Mouse (Mus musculus): ENCODE results near the gene Ddah1.

GRCm38 (mm10) chr3:145729531-145729930, 28.9 kb upstream of the Ddah1 start:
- TF ChIP-seq GATA1 (IDR thresholded peaks at IDR 0.05; ENCODE audit: borderline replicate concordance, low read length), result no peak
- no peak for TF ChIP-seq FLI1 (IDR thresholded peaks at IDR 0.05; ENCODE audit: low read length)

Measured in megakaryocyte, embryonic 14.5 days (primary cell).